Mouse (Mus musculus) heart, embryonic 11.5 days (tissue): ENCODE measurements around the gene Afg3l1. TPM values are rescaled to one million over a fixed set of nuclear protein-coding genes. Genes with fewer than 3 reads are reported as not detected.
"Not testable (repeated sequence)": the region's sequence is repeated elsewhere in the genome, so short reads cannot be mapped to it uniquely, and the experiment has no call there.

Experiments
- ATAC-seq: fragments of 200-750 bp; cut with Nextera tagmentation; replicated peaks from 2 replicates; pipeline ENCODE4 v1.8.0; 2017; ENCODE audit warnings: moderate library complexity; ENCODE audit not compliant: insufficient number of reproducible peaks, low FRiP score, low TSS enrichment
- H3K27ac ChIP-seq: fragments of 300-500 bp; sonication (generic); 2 replicates; pipeline ENCODE4 v1.5.1; 2014; ENCODE audit warnings: mild to moderate bottlenecking, low read depth, low read length
- H3K27me3 ChIP-seq: fragments of 300-500 bp; sonication (generic); 2 replicates; pipeline ENCODE4 v1.6.1; 2014; ENCODE audit warnings: mild to moderate bottlenecking, low read length, mixed read lengths; ENCODE audit not compliant: control insufficient read depth, insufficient read depth
- H3K36me3 ChIP-seq: fragments of 300-500 bp; sonication (generic); 2 replicates; pipeline ENCODE4 v1.6.1; 2014; ENCODE audit warnings: mild to moderate bottlenecking, low read length, moderate library complexity, mixed read lengths; ENCODE audit not compliant: control insufficient read depth, insufficient read depth
- H3K4me1 ChIP-seq: fragments of 300-500 bp; sonication (generic); 2 replicates; pipeline ENCODE4 v1.6.1; 2014; ENCODE audit warnings: low read length; ENCODE audit not compliant: control insufficient read depth, insufficient read depth
- H3K4me2 ChIP-seq: fragments of 300-500 bp; sonication (generic); 2 replicates; pipeline ENCODE4 v1.6.1; 2014; ENCODE audit warnings: mild to moderate bottlenecking, moderate library complexity
- H3K4me3 ChIP-seq: fragments of 300-500 bp; sonication (generic); 2 replicates; pipeline ENCODE4 v1.5.1; 2014; ENCODE audit warnings: low read depth, low read length
- H3K9ac ChIP-seq: fragments of 300-500 bp; sonication (generic); 2 replicates; pipeline ENCODE4 v1.6.1; 2014; ENCODE audit warnings: mild to moderate bottlenecking, low read depth, low read length, moderate library complexity
- H3K9me3 ChIP-seq: fragments of 300-500 bp; sonication (generic); replicated peaks from 2 replicates; pipeline ENCODE4 v1.6.1; 2016; ENCODE audit warnings: low read length; ENCODE audit not compliant: control insufficient read depth
- WGBS: fragments of 180-500 bp; shearing (Covaris S2); extraction: QIAGEN DNeasy Blood & Tissue Kit; methylation state at CpG from one replicate; pipeline ENCODE4 v1.1.7; 2014; ENCODE audit not compliant: insufficient replicate concordance; 5-methylcytosine and 5-hydroxymethylcytosine counted together
- polyA plus RNA-seq: library from polyadenylated mRNA; unstranded; fragments of >200 nt; fragmentation: Nextera tagmentation; extraction: Ambion mirVana; gene quantifications from 2 replicates; pipeline ENCODE4 v1.2.1, GENCODE M21; 2014

Afg3l1 gene
- polyA plus RNA-seq, 1 experiment from 2014 or later, result 29.8 TPM

DNA sequence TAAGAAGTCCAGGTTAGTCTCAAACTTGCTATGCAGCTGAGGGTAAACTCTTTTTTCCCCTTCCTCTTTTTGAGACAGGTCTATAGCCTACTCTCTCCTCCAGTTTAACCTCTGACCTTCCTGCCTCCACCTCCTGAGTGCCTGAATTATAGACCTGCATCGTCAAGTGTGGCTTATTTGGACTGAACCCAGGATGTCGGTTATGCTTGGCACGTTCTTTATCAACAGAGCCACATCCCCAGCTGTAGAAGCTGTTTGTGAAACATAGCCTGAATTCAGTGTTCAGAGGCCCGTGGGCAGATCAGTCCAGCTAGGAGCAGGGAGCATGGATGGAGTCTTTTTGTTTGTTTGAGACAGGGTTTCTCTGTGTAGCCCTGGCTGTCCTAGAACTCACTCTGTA is 25.6 kb upstream of the Afg3l1 start:
- no peak overlapping the region for H3K9ac ChIP-seq

GRCm38 (mm10) chr8:123453291-123453690 is 24.4 kb upstream of the Afg3l1 start:
- H3K9ac ChIP-seq, result no peak overlapping the region
- H3K27ac ChIP-seq, result no peak overlapping the region
- 66% methylated on average over 7 of the region's 7 CpGs for WGBS
- no peaks in the 10 kb centered on the region for H3K9me3 ChIP-seq
- no peaks in the 10 kb centered on the region for H3K27me3 ChIP-seq
- ATAC-seq, result no peak
- H3K4me1 ChIP-seq, result no peaks in the 10 kb centered on the region
- no peak overlapping the region for H3K4me3 ChIP-seq
- H3K36me3 ChIP-seq, result peaks cover 20% of the 10 kb centered on the region
- no peak overlapping the region for H3K4me2 ChIP-seq

More for the DNA sequence above, 25.6 kb upstream of the Afg3l1 start:
- ATAC-seq, result no peak
- Histone ChIP-seq H3K4me2 (no peak overlapping the region), H3K4me3 (no peak overlapping the region), H3K9me3 (no peaks in the 10 kb centered on the region), H3K4me1 (peaks cover 4% of the 10 kb centered on the region), H3K27me3 (no peaks in the 10 kb centered on the region), H3K36me3 (peaks cover 17% of the 10 kb centered on the region), H3K27ac (no peak overlapping the region)
- WGBS, result 77% methylated on average over 4 of the region's 4 CpGs

- 79% methylated on average over 5 of the region's 5 CpGs for WGBS
- no peaks in the 10 kb centered on the region for H3K9me3 ChIP-seq
- no peak for ATAC-seq
- no peak overlapping the region for H3K4me3 ChIP-seq
- no peak overlapping the region for H3K27ac ChIP-seq
- peaks cover 25% of the 10 kb centered on the region for H3K36me3 ChIP-seq
- no peaks in the 10 kb centered on the region for H3K4me1 ChIP-seq
- H3K27me3 ChIP-seq, result no peaks in the 10 kb centered on the region
- no peak overlapping the region for H3K9ac ChIP-seq
- H3K4me2 ChIP-seq, result no peak overlapping the region
These were observed 23.8 kb upstream of the Afg3l1 start for GRCm38 (mm10) chr8:123453951-123454350.

DNA sequence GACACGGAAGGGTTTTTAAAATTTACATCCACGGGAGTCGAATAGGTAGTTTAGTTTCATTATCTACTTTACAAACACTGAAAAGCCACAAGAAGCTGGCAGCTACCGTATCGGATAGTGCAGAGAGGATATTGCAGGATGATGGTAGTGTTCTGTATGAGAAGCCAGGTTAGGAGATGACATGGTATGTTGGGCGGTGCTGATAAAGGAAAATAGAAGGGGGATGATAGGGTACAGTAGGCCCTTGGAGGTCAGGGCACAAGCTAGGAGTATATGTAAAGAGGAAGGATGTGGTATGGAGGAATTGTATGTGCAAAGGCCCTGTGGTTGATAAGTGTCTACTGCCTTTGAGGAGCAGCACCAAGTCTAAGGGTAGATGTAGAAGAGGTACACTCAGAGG is 23.1 kb upstream of the Afg3l1 start:
- Histone ChIP-seq H3K36me3 (peaks cover 28% of the 10 kb centered on the region), H3K4me3 (no peak overlapping the region), H3K4me1 (no peaks in the 10 kb centered on the region), H3K27me3 (no peaks in the 10 kb centered on the region), H3K4me2 (no peak overlapping the region), H3K9ac (no peak overlapping the region), H3K9me3 (no peaks in the 10 kb centered on the region), H3K27ac (no peak overlapping the region)
- ATAC-seq, result no peak
- 90% methylated on average over 6 of the region's 6 CpGs for WGBS

GRCm38 (mm10) chr8:123463651-123464050 is 14.1 kb upstream of the Afg3l1 start:
- no peak overlapping the region for H3K4me2 ChIP-seq
- H3K27me3 ChIP-seq, result no peaks in the 10 kb centered on the region
- H3K27ac ChIP-seq, result no peak overlapping the region
- no peak for ATAC-seq
- H3K4me1 ChIP-seq, result no peaks in the 10 kb centered on the region
- no peak overlapping the region for H3K4me3 ChIP-seq
- peaks cover 12% of the 10 kb centered on the region for H3K36me3 ChIP-seq
- 79% methylated on average over 4 of the region's 4 CpGs for WGBS
- H3K9me3 ChIP-seq, result no peaks in the 10 kb centered on the region
- no peak overlapping the region for H3K9ac ChIP-seq

DNA sequence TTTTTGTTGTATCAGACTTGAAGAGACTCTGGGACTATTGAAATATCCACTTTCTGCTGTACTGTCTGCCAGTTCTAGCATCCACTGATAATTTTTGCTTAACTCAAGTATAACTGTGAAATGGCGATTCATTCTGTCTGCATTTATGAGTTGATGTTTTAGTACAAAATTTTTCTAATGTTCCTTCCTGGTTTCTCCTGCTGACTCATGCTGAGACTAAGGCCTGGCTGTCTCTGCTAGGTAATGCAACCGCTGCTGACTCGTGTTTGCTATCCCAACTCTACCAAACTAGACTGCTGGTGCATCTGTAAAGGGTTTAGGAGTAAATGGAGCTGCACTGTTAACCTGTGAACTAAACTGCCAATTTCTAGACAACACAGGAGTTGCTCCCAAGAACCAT is 10.2 kb upstream of the Afg3l1 start:
- Histone ChIP-seq H3K27me3 (peaks cover 3% of the 10 kb centered on the region; the same call in 1 of the 2 replicates), H3K9ac (no peak overlapping the region), H3K4me1 (no peaks in the 10 kb centered on the region), H3K4me3 (no peak overlapping the region), H3K27ac (no peak overlapping the region), H3K4me2 (no peak overlapping the region), H3K36me3 (peaks cover 3% of the 10 kb centered on the region), H3K9me3 (no peaks in the 10 kb centered on the region)
- no peak for ATAC-seq
- WGBS, result 78% methylated on average over 3 of the region's 3 CpGs

GRCm38 (mm10) chr8:123472991-123473390 is 4.7 kb upstream of the Afg3l1 start:
- H3K27ac ChIP-seq, H3K4me2 ChIP-seq, H3K4me1 ChIP-seq, H3K36me3 ChIP-seq, H3K4me3 ChIP-seq, ATAC-seq, H3K9me3 ChIP-seq, H3K27me3 ChIP-seq, H3K9ac ChIP-seq: not testable (repeated sequence)
- 59% methylated on average over 6 of the region's 6 CpGs for WGBS

- not testable (repeated sequence) for H3K4me1 ChIP-seq, H3K4me2 ChIP-seq, H3K27me3 ChIP-seq, H3K9me3 ChIP-seq, H3K27ac ChIP-seq, H3K36me3 ChIP-seq, ATAC-seq, H3K9ac ChIP-seq, H3K4me3 ChIP-seq
- 55% methylated on average over 5 of the region's 5 CpGs for WGBS
These were observed 3.2 kb upstream of the Afg3l1 start for GRCm38 (mm10) chr8:123474549-123474948.

- H3K27me3 ChIP-seq, result no peaks in the 10 kb centered on the region
- no peak; the same call in 1 of the 2 replicates for ATAC-seq
- peak overlapping the region; percentile 90 for H3K4me3 ChIP-seq
- no peaks in the 10 kb centered on the region for H3K9me3 ChIP-seq
- peaks cover 9% of the 10 kb centered on the region for H3K4me1 ChIP-seq
- 8% methylated on average over 34 of the region's 34 CpGs for WGBS
- peak overlapping the region; percentile 89 for H3K4me2 ChIP-seq
- H3K36me3 ChIP-seq, result peaks cover 7% of the 10 kb centered on the region; the same call in 1 of the 2 replicates
- peak overlapping the region; percentile 97; the same call in 1 of the 2 replicates for H3K27ac ChIP-seq
- H3K9ac ChIP-seq, result peak overlapping the region; percentile 88
These were observed 579 bp upstream of the Afg3l1 start for GRCm38 (mm10) chr8:123476911-123477736.
